ENCODE assay signal across 14 mouse cellular contexts in genomic region chr1:163362202-163362601, GRCm38 (mm10). TPM values are rescaled to one million over a fixed set of nuclear protein-coding genes. Genes with fewer than 3 reads are reported as not detected.
DNase-seq lines count a peak whose midpoint lies in the region; ATAC-seq and TF ChIP-seq lines count a peak whose summit lies in the region.
"Had no signal": no experiment of that assay in that cellular context is flagged by ENCODE, and none has a peak within 500 bp of the region (broad histone marks: within the 10 kb centered on the region; RNA-seq: fewer than 3 reads in every experiment).

No protein-coding gene starts in this region.

- H3K4me2 ChIP-seq in lung, embryonic 14.5 days: no peak overlapping the region
- H3K4me2 ChIP-seq in embryonic facial prominence, embryonic 11.5 days (ENCODE audit: low read depth, low read length): no peak overlapping the region
- H3K4me2 ChIP-seq in heart, embryonic 15.5 days: no peak overlapping the region
- no peak overlapping the region for H3K4me2 ChIP-seq in midbrain, postnatal 0 days (ENCODE audit: low read depth, low read length, poor library complexity, severe bottlenecking)

- no peak for ATAC-seq in lung, embryonic 14.5 days (ENCODE audit: insufficient read depth)
- ATAC-seq in embryonic facial prominence, embryonic 11.5 days (replicated peaks; ENCODE audit: insufficient number of reproducible peaks, low FRiP score, low TSS enrichment, low read depth): no peak
- no peak for ATAC-seq in heart, embryonic 15.5 days (replicated peaks; ENCODE audit: insufficient number of reproducible peaks, insufficient read depth, low FRiP score, low read depth)
- ATAC-seq in midbrain, postnatal 0 days (ENCODE audit: low FRiP score): no peak

- no peak overlapping the region for H3K4me3 ChIP-seq in lung, embryonic 14.5 days (ENCODE audit: low read depth, low read length)
- H3K4me3 ChIP-seq in embryonic facial prominence, embryonic 11.5 days (ENCODE audit: low read depth, low read length): no peak overlapping the region
- no peak overlapping the region for H3K4me3 ChIP-seq in heart, embryonic 15.5 days
- H3K4me3 ChIP-seq in midbrain, postnatal 0 days (ENCODE audit: low read depth, low read length): no peak overlapping the region
- H3K4me3 ChIP-seq: forebrain, embryonic 10.5 days had no signal

- no peaks in the 10 kb centered on the region for H3K9me3 ChIP-seq in lung, embryonic 14.5 days (ENCODE audit: low read depth, low read length)
- no peaks in the 10 kb centered on the region for H3K9me3 ChIP-seq in embryonic facial prominence, embryonic 11.5 days (replicated peaks; ENCODE audit: control insufficient read depth, low read length)
- no peaks in the 10 kb centered on the region for H3K9me3 ChIP-seq in heart, embryonic 15.5 days (replicated peaks)
- no peaks in the 10 kb centered on the region for H3K9me3 ChIP-seq in midbrain, postnatal 0 days (ENCODE audit: low read length)
- H3K9me3 ChIP-seq: forebrain, embryonic 10.5 days had no signal

- WGBS in lung, embryonic 14.5 days: 64% methylated on average over 8 of the region's 8 CpGs
- 49% methylated on average over 8 of the region's 8 CpGs for WGBS in embryonic facial prominence, embryonic 11.5 days
- WGBS in heart, embryonic 15.5 days: 60% methylated on average over 8 of the region's 8 CpGs
- WGBS in midbrain, postnatal 0 days: 78% methylated on average over 8 of the region's 8 CpGs

- TF ChIP-seq CTCF in lung, embryonic 14.5 days (IDR thresholded peaks at IDR 0.05; ENCODE audit: low read depth): no peak
- no peak for TF ChIP-seq CTCF in midbrain, postnatal 0 days (IDR thresholded peaks at IDR 0.05)

- H3K27ac ChIP-seq in lung, embryonic 14.5 days (ENCODE audit: low read depth): peak overlapping the region; percentile 70; the same call in 1 of the 2 replicates
- no peak overlapping the region for H3K27ac ChIP-seq in embryonic facial prominence, embryonic 11.5 days (replicated peaks; ENCODE audit: low read depth, low read length)
- H3K27ac ChIP-seq in heart, embryonic 15.5 days: peak overlapping the region; percentile 73
- H3K27ac ChIP-seq in midbrain, postnatal 0 days (ENCODE audit: low read depth, low read length): no peak overlapping the region
- H3K27ac ChIP-seq: forebrain, embryonic 10.5 days; macrophage had no signal

- 0 out of 2 replicates have a peak, but pooled peaks cover 3% of the 10 kb centered on the region for H3K4me1 ChIP-seq in lung, embryonic 14.5 days (ENCODE audit: insufficient read depth)
- 0 out of 2 replicates have a peak, but pooled peaks cover 2% of the 10 kb centered on the region for H3K4me1 ChIP-seq in embryonic facial prominence, embryonic 11.5 days (ENCODE audit: control insufficient read depth, insufficient read depth, low read length)
- peaks cover 23% of the 10 kb centered on the region for H3K4me1 ChIP-seq in heart, embryonic 15.5 days (replicated peaks)
- no peaks in the 10 kb centered on the region for H3K4me1 ChIP-seq in midbrain, postnatal 0 days (ENCODE audit: insufficient read depth, low read length)

- no peaks in the 10 kb centered on the region for H3K27me3 ChIP-seq in lung, embryonic 14.5 days (ENCODE audit: insufficient read depth, low read length)
- no peaks in the 10 kb centered on the region for H3K27me3 ChIP-seq in embryonic facial prominence, embryonic 11.5 days (ENCODE audit: control insufficient read depth, insufficient read depth, low read length)
- H3K27me3 ChIP-seq in heart, embryonic 15.5 days: no peaks in the 10 kb centered on the region
- H3K27me3 ChIP-seq in midbrain, postnatal 0 days (ENCODE audit: insufficient read depth, low read length): no peaks in the 10 kb centered on the region

- no peak overlapping the region for H3K9ac ChIP-seq in lung, embryonic 14.5 days
- no peak overlapping the region for H3K9ac ChIP-seq in embryonic facial prominence, embryonic 11.5 days (replicated peaks; ENCODE audit: low read length)
- H3K9ac ChIP-seq in heart, embryonic 15.5 days: no peak overlapping the region
- no peak overlapping the region for H3K9ac ChIP-seq in midbrain, postnatal 0 days (replicated peaks; ENCODE audit: low read length, poor library complexity, severe bottlenecking)

- peak; percentile 65 for DNase-seq in lung, embryonic 14.5 days
- no peak for DNase-seq in lung, postnatal 14 days
- DNase-seq in embryonic facial prominence, embryonic 11.5 days (ENCODE audit: low spot score): peak; percentile 76
- DNase-seq in lung, postnatal 10 days: peak; percentile 22
- DNase-seq in midbrain, postnatal 0 days (ENCODE audit: low spot score): no peak
- no peak for DNase-seq in adrenal gland, adult 2 months
- DNase-seq in cerebellum, postnatal 10 days: no peak
- DNase-seq: adrenal gland, postnatal 10 days; cerebellum, adult 9-10 months; kidney, adult 11 months; thymus, postnatal 4 days had no signal

- H3K36me3 ChIP-seq in lung, embryonic 14.5 days (ENCODE audit: insufficient read depth): no peaks in the 10 kb centered on the region
- no peaks in the 10 kb centered on the region for H3K36me3 ChIP-seq in embryonic facial prominence, embryonic 11.5 days (replicated peaks; ENCODE audit: control insufficient read depth, insufficient read depth, low read depth, low read length)
- H3K36me3 ChIP-seq in heart, embryonic 15.5 days: no peaks in the 10 kb centered on the region
- H3K36me3 ChIP-seq in midbrain, postnatal 0 days (ENCODE audit: insufficient read depth, low read length): no peaks in the 10 kb centered on the region
- H3K36me3 ChIP-seq: forebrain, embryonic 10.5 days had no signal

RNA-seq across cellular contexts. Expression of gene Gorab, which starts 41.3 kb away (rescaled TPM):
- 23.6 and 24.7 TPM in 2 replicates for polyA plus RNA-seq in lung, embryonic 14.5 days (2014; fragmentation: Nextera tagmentation; extraction: Ambion mirVana)
- 38.9 and 41.9 TPM in 2 replicates for polyA plus RNA-seq in embryonic facial prominence, embryonic 11.5 days (2014; fragmentation: Nextera tagmentation; extraction: Ambion mirVana)
- polyA plus RNA-seq in heart, embryonic 15.5 days (2015; fragmentation: Nextera tagmentation; extraction: Ambion mirVana): 9.1 and 10.9 TPM in 2 replicates
- total RNA-seq in midbrain, postnatal 0 days (2014; rRNA removed): 12.7 and 13.5 TPM in 2 replicates
- polyA plus RNA-seq in midbrain, postnatal 0 days (2015; fragmentation: Nextera tagmentation; extraction: Ambion mirVana): 17.0 and 17.4 TPM in 2 replicates
- 10 to 100 TPM in 1 of 2 experiments, 1 to 10 TPM in 1; 9.9 to 15.2 TPM for total RNA-seq in adrenal gland, adult 2 months (2021)
- 0.88 and 1.0 TPM in 2 replicates for polyA plus RNA-seq in adrenal gland, adult 2 months (2012; rRNA removed)

RNA-seq across cellular contexts. Expression of gene Prrx1, which starts 48.7 kb away (rescaled TPM):
- 7.7 and 7.8 TPM in 2 replicates for polyA plus RNA-seq in lung, embryonic 14.5 days (2014; fragmentation: Nextera tagmentation; extraction: Ambion mirVana)
- polyA plus RNA-seq in embryonic facial prominence, embryonic 11.5 days (2014; fragmentation: Nextera tagmentation; extraction: Ambion mirVana): 126 and 145 TPM in 2 replicates
- 10.8 and 13.7 TPM in 2 replicates for polyA plus RNA-seq in heart, embryonic 15.5 days (2015; fragmentation: Nextera tagmentation; extraction: Ambion mirVana)
- total RNA-seq in midbrain, postnatal 0 days (2014; rRNA removed): 6.0 and 7.8 TPM in 2 replicates
- polyA plus RNA-seq in midbrain, postnatal 0 days (2015; fragmentation: Nextera tagmentation; extraction: Ambion mirVana): 4.2 and 4.3 TPM in 2 replicates
- 10 to 100 TPM in 1 of 2 experiments, 1 to 10 TPM in 1; 8.9 to 10.3 TPM for total RNA-seq in adrenal gland, adult 2 months (2021)
- polyA plus RNA-seq in adrenal gland, adult 2 months (2012; rRNA removed): 1.3 and 1.5 TPM in 2 replicates

Comparison
In these comparisons a context has a peak if more than half of its experiments do, and no peak if none do; other contexts are left out.
1. DNase-seq: peak in lung, embryonic 14.5 days (single experiment), embryonic facial prominence, embryonic 11.5 days (single experiment) and lung, postnatal 10 days (single experiment); none in lung, postnatal 14 days (single experiment), midbrain, postnatal 0 days (single experiment), adrenal gland, adult 2 months (single experiment) and cerebellum, postnatal 10 days (0 of 2).
2. H3K27ac ChIP-seq: peak in lung, embryonic 14.5 days (single experiment) and heart, embryonic 15.5 days (single experiment); none in embryonic facial prominence, embryonic 11.5 days (single experiment) and midbrain, postnatal 0 days (single experiment).